Mouse (Mus musculus): ENCODE data around the gene Abi3.
A peak's percentile ranks its signal among the peaks of the same experiment; 100 is the strongest.
"Not testable (repeated sequence)": the region's sequence is repeated elsewhere in the genome, so short reads cannot be mapped to it uniquely, and the experiment has no call there.

Abi3 gene

DNA sequence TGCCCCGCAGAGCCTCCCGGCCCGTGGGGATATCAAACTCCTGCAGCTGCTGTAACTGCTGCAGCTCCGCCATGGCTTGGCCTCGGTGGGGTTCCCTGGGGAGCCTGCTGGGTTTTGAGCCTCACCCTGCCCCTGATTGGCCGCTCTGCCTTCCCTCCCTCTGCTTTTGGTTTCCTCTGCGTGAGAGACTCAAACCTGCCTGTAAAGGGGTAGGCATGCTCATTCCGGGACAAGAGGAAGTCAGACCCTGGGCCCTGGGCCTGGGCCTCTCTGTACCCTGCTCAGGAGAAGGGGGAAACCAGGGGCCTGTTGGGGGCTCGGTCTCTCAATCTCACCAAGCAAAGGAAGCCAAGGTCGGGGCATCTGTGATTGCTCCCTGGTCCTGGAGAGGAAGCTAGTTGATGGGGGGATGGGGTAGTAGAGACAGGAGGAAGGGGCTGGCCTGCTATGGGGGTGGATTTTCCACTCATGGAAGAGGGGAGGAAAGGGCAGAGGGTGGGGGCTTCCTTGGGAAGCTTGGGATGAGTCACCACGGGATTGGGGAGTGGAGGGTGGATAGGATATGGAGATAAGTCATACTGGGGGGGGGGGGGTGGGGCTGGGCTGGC lies at the start of gene Abi3:
Gene Abi3, minus strand, starts transcription at position 403 of the 608 bp plus-strand sequence.
- DNase-seq (ENCODE audit: extremely low spot score, low spot score): no peak

DNA sequence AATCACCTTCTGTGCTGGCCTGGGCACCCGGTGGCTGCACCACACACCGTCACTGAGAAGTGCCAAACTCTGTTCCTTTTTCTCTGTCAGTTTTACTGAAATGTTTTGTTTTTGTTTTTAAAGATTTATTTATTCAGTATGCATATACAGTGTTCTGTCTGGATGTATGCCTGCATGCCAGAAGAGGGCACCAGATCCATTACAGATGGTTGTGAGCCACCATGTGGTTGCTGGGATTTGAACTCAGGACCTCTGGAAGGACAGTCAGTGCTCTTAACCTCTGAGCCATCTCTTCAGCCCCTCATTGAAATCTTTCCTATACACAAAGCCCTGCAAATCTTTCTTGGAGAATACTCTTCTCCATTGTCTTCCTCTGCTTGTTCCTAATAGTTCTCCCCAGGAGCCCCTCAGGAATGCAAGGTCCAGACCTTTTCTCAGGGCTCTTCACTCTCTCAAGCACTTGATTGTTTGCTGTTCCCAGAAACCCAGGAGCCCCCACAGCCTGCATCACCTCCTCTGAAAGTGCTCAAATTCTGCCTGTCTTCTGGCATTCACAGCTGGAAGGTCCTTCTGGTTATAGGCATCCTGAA lies 48.3 kb upstream of the Abi3 start:
- DNase-seq (ENCODE audit: extremely low spot score, low spot score): no peak

DNA sequence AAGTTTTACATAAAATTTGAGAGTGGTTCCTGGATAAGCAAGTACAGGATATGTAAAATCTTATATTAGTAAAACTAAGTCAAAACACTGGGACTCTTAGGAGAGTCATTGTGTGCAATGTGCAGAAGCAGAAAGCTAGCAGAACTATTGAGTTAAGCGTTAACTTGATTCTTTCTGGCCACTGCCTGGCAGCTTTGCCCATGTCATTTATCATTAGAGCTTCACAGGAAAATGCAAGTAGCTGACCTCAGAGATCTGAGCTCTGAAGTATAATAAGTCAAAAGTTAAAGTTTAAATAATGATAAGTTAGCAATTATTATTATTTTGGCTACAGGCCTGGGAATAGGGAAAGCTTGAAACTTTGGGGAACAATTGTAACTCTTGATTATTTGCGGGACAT lies 37.6 kb upstream of the Abi3 start:
- not testable (repeated sequence) for DNase-seq (ENCODE audit: extremely low spot score, low spot score)

DNA sequence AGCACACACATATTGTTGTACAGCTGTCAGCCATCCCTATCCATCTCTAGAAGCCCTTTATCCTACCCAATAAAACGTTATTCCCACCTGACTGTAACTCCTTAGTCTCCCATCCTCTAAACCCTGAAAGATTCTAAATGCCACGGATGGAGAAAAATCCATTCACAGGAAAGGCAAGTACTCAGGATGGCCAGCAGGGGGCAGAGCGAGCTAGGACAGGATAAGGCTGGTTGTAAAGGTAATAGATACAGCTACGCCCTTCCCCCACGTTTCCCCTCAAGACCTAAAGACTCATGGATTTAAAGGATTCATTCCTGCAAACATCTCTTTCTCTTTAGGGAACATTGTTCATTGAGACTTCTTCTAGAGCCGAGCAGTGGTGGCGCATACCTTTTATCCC lies 34.0 kb upstream of the Abi3 start:
- DNase-seq (ENCODE audit: extremely low spot score, low spot score): peak; percentile 67

DNA sequence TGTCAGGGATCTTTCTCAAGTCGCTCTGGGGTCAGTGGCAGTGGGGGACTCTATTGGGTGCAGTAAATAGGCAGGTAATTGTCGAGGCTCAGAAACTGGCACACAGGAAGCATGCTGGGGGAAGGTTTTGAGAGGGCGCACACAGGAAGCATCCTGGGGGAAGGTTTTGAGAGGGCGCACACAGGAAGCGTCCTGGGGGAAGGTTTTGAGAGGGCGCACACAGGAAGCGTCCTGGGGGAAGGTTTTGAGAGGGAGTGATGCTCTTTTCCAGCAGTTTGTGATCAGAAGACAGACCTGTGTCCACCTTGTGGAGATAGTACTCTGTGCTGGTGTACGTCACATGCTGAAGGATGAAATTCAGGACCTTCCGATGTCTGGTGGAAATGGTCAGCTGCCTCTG lies 33.5 kb upstream of the Abi3 start:
- DNase-seq (ENCODE audit: extremely low spot score, low spot score): no peak

DNA sequence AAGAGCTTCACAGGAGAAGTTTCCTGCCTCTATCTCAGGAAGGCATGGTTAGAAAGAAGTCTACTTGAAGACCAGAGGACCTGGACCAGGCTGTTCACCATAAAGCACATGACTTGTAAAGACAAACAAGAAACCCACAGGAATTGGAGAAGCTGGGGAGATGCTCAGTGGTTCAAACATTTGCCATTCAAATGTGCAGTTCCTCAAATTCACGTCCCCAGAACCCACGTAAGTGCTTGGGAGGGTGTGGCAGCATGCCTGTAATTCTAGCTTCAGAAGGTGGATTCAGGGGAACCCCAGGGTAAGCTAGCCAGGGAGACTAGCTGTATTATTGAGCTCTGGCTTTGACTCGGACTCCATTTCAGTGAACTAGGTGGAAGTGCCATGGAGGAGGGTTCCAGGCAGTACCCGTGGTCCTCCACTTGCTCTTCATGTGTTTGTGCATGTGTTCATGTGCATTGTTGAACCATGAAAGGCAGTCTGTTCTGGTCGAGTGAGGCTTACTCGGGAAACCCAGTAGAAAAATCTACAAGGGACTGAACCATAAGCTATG lies 27.7 kb upstream of the Abi3 start:
- DNase-seq (ENCODE audit: extremely low spot score, low spot score): no peak

DNA sequence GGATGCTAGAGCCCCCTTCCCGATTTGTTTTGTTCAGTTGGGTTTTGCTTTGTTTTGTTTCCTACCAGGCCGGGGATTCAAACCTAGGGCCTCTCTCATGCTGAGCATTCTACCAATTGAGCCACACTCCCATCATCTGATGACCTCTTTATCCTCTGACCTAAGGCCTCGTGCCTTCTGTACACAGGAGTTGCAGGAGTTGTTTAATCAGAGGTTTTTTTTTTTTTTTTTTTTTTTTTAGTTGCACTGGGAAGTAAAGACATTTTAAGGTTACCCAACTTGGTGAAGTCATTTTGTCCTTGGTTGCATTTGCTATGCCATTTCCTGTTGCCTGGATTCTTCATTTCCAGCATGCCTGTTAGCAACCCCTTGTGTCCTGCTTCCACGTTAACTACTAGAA lies 27.2 kb upstream of the Abi3 start:
- no peak for DNase-seq (ENCODE audit: extremely low spot score, low spot score)

DNA sequence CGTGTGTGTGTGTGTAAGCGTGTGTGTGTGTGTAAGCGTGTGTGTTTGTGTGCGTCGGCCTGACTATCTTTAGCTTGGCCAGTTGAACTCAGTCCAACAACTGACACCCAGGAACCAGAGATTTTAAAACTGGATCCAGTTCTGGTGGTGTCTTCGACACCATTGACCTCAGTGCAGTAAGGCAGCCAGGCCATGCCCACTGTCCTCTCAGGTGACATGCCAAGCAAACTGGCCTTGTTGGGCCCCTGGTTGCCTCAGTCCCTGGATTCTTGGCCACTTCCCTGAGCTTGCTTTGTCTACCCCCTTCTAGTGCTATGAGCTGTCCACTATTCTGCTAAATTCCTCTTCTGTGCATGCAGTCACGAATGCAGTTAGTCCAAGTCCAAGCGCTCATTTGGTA lies 19.1 kb upstream of the Abi3 start:
- DNase-seq (ENCODE audit: extremely low spot score, low spot score): no peak

DNA sequence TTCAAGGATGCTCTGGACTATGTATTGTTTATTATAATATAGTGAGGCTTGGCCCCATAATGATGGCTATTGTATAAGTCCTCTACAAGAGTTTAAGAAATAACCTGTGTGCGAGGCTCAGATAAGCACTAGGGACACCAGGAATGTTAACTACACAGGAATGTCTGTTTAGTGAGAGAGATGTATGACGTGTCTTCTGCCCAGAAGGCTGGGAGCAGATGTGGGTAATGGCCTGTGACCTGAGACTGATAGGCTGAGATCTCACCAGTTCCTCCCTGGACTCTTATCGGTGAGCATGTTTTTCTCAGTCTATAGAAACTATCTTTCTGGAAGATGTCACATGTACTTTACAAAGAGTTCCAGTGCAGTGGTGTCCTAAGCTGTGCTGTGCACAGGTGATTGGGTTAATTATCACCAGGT lies 17.8 kb upstream of the Abi3 start:
- DNase-seq (ENCODE audit: extremely low spot score, low spot score): peak; percentile 34

DNA sequence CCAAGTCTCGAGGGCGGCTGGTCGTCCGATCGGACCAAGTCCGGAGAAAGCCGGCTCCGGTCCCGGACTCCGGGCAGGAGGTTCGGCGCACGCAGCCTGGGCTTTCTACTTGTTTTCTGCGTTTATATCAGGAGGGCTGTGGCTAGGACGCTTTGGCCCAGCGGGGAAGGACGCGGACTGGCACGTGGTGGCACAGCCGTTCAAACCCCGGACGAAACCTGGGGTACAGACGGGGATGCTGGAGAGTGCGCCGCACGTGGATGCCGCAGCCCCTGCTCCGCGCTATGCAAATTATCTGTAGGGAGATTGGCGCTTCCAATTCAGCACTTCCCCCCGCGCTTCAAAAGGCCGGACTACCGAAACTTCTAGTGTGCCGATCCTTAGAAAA lies 17.2 kb upstream of the Abi3 start:
- DNase-seq (ENCODE audit: extremely low spot score, low spot score): peak; percentile 85

DNA sequence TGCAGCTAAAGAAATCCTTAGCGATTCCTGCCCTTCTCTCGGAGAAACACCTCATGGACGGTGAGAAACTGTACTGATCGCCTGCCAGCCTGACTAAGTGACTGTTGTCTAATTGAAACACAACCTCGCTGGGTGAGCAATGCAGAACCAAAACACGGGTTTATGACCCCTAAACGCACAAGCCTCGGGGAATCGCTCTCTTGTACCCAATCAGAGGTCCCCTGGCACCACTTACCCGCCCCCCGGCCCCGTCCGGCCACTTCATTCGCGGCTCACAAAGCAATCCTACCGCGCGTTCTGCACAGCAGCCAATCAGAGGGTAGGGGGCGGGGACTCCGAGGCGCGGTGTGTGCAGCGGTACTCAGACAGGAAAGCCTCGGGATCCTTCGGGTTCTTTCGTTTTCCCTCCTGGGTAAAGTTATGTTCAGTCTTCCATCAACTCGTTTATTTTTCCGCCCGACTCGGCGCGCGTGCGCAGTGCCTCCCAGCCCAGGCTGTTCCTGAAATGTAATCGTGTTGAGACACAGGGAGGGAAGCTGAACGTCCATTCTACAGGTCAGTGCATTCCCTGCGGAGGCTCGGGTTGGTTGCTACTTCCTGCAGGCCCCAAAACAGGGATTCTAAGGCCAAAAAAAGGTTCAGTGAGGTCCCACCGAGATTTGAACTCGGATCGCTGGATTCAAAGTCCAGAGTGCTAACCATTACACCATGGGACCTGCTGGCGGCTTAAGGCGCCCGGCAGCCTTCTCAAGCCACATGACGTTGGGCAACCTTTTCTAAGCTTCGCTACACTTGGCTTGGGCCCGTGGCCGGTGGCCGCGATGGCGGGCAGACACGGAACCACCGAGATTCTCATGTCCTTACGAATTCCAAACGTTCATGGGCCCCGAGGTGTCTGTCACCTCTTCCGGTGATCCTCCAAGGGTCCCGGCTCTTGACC lies 16.5 kb upstream of the Abi3 start:
- DNase-seq (ENCODE audit: extremely low spot score, low spot score): peak; percentile 97

DNA sequence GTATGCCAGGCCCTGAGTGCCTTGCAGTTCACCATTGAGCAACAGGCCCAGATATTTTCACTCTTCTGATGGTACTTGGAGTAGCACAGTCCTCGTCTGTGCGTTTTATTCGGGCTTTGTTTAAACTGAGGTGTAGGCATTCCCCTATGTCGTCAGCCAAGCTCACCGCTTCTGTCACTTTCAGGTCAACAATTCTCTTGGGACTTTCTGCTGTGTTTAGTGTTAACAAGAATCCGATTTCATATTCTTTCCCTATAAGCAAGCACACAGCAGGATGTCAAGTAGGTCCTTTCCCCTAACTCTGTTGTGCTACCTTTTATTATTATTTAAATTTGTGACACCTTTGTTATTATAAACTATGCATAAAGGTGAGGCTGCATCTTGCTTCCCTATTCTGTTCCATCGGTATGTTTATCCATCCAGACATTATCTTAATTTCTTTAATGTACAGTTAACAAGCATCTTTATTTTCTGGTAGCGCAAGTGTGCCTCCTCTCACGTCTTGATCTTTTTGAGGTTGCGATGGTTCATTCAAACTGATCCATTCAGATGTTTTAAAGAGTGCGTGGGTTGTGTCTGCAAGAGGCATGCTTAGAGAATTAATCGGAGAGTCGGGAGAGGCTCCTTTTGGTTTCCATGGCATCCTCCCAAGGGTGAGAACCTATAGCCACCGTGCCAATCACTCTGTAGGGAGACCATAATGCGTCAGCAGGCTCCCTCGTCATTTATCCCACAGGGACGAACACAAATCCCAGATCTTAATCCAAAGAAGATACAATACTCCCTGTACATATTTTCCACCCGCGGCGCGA lies 15.6 kb upstream of the Abi3 start:
- no peak for DNase-seq (ENCODE audit: extremely low spot score, low spot score)

DNA sequence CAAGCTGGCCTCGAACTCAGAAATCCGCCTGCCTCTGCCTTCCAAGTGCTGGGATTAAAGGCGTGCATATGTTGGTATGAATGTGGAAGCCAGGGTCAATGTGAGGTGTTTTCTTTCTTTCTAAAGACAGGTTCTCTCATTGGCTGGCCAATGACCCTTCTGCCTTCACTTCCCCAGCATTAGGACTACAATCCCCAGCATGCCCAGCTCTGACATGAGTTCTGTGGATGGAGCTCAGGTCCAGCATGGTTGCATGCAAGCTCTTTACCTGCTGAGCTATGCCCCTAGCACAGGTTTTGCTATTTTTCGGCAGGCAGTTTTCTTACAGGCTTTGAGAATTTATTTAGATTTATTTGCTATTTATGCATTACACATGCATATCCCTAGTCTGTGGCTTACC lies 15.0 kb upstream of the Abi3 start:
- no peak for DNase-seq (ENCODE audit: extremely low spot score, low spot score)

DNA sequence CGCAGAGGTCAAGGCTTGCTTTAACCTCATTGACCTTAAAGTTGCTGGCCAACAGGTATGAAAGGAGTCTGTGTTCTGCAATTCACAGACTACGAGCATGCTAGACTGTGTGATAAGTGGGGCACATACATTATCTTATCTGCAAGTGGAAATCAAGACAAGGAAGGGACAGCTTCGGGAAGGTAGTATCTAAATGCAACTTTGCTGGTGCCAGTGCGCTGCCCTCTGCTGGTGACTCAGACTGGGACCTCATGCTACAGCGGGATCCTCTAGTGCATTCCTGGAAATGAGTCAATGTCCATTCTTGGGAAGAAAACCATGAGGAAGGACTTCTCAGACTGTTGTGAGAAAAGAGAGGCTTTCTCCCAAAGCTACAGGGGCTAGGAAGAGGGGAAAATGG lies 11.4 kb upstream of the Abi3 start:
- no peak for DNase-seq (ENCODE audit: extremely low spot score, low spot score)

DNA sequence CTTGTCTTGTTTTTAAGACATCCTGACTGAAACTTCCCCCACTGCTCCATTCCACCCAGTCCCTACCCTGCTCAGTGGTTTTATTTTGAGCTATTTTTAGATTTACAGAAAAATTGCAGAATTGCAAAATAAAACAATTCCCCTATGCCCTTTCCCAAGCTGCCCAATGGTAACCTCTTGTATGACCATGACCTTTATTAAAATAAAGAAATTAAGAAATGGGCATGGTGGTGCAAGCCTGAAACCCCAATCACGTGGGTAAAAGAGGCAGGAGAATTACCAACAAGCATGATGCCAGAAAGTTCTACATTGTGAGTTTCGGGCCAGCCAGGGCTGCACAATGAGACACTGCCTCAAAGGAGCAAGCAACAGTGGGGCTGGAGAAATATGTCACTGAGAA lies 8.6 kb upstream of the Abi3 start:
- DNase-seq (ENCODE audit: extremely low spot score, low spot score): no peak

DNA sequence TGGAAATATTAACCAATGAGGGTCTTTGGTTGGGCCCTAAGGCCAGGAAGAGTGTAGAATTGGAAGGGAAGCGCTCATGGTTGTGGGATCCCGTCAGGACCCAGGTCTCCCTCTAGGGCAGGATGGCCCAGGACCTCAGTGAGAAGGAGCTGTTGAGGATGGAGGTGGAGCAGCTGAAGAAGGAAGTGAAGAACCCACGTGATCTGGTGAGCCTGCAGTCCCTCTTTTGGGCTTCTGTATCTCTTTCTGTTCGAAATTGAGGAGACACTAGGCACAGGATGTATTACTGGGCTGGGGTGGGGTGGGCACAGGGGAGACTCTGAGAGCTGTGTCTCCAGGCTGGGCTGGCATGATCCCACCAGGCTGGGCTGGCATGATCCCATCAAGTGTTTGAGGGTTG lies 2.7 kb upstream of the Abi3 start:
- no peak for DNase-seq (ENCODE audit: extremely low spot score, low spot score)

DNA sequence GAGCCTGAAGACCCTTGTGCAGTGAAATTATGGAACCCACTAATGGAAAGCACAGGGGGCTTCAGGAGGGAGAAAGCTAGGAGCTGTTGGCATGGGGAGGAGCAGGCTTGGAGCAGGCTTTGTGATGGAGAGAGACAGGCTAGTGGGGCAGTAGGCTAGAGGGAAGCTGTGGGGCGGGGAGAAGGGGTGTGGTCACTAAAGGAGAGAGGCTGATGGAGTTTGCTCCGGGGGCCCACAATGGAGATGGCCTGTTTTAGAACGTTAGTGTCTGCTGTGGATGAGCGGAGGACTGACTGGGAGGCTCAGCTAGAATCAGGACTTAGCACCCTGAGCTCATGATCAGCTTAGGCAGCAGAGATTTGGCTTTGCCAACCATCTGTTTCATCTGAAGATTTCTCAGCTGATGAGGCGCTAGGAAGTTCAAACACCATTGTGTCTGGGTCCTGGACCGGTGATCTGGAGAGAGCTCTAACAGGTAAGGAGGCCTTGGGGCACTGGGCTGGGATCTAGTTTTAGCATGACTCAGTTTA lies 1.2 kb upstream of the Abi3 start:
- no peak for DNase-seq (ENCODE audit: extremely low spot score, low spot score)

DNA sequence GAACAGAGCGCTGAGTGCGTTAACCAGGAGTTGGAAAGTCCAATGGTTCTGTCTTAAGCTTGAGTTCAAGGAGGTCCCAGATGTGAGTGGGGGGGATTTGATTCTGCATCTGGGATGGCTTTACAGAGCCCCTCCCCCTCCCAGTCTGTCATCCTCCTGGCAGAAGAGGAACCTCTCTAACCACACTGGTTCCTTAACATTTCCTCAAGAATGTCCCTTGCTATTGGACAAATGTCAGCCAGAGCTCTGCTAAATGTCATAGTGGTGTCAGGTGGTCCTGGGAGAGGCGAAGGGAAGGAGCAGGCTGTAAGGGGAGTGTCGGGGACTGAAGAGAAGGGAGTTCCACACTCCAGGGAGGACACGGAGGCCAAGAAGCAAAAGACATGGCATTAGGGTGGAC lies 677 bp upstream of the Abi3 start:
- no peak for DNase-seq (ENCODE audit: extremely low spot score, low spot score)

DNA sequence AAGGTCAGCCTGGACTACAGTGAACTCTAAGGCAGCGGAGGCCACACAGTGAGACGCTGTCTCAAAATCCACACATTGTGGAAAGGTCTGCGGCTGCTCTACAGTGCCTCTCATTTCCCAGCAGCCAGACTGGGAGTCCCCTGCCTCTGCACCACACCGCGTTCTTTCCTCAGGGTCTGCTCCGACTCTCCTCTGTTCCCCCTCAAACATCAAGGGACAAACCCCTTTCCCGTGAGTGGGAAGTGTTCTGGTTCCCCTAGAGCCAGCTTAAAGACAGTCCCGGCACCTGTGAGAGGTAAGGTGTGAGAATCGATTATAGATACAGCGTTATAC lies 812 bp downstream of the Abi3 start:
- no peak for DNase-seq (ENCODE audit: extremely low spot score, low spot score)

DNA sequence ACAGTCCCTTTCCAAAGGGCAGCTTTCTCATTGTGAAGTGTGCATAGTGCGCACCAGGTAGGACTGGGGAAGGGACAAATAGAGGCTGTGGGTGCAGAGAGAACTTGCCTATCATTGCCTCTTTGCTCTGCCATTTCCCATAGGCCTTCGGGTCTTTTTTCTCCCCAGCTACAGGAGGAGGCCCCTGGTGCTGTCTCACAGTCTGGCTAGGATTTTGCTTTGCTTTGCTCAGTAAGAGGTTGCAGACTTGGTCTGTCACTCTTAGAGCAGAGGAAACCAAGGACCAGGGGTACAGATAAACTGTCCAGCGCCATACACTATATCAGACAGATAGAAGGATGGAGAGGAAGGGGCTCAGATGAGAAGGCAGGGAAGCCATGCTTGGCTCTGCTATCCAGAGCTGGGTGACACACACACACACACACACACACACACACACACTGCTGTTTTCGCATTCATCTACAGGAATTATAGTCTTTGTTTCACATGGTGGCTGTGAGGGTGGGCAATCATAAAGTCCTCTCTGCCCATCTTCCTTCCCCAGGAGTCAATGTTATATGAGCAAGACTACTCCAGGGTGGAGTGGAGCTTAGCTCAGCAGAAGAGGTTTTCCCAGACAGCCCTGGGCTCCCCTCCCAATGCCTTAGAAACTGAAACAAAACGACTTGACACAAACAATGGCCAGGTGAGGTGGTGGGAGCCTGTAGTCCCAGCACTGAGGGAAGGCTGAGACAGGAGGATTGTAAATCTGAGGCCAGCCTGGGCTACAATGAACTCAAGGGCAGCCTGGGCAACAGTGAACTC lies 1.4 kb downstream of the Abi3 start:
- no peak for DNase-seq (ENCODE audit: extremely low spot score, low spot score)
